Mouse (Mus musculus) neural tube, embryonic 10.5 days (tissue): ENCODE measurements at regions not wholly inside any gene's neighbourhood (a gene's known extent, or its start where the extent isn't known, plus 50 kb on each side); places are given as distances from the start of the nearest gene placed in this dataset.

ENCODE experiments used
- DNase-seq: peaks from one replicate; pipeline ENCODE4 v3.0.0-alpha.2; 2017; ENCODE audit warnings: low spot score; ENCODE audit errors: extremely low spot score

DNA sequence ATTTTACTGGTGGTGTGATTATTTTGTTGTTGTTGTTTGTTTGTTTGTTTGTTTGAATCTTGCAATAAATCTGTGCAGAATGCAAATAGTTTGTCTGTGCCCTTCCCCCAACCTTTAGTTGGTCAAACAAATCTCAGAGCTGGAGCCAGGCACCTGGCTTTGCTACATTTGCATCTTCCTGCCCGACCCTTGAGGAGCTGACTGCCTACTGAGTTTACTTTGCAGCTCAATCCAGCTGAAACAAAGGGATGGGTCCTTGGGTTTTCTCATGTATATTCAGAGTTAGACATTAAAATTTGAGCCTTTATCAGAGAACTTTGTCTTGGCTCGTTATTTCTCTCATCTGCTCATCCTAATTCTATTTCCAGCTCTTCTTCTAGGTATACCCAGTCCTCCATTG is 79.4 kb upstream of the BC030870 start:
- no peak for DNase-seq

DNA sequence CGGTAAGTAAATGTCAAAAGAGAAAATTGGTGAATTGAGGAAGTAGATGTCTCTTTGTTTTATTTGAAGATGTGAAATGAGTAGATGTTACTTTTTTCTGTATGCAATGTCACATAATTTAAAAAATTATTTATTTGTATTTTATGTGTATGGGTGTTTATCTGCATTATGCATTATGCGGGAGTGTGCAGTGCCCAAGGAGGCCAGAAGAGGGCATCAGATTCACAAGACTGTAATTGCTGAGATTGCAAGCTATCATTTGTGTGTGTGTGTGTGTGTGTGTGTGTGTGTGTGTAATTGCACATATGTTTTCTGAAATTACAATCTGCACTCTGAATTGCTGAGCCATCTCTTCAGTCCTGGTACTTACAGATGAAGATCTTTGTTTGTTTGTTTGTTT is 76.8 kb upstream of the BC030870 start:
- DNase-seq = no peak

DNA sequence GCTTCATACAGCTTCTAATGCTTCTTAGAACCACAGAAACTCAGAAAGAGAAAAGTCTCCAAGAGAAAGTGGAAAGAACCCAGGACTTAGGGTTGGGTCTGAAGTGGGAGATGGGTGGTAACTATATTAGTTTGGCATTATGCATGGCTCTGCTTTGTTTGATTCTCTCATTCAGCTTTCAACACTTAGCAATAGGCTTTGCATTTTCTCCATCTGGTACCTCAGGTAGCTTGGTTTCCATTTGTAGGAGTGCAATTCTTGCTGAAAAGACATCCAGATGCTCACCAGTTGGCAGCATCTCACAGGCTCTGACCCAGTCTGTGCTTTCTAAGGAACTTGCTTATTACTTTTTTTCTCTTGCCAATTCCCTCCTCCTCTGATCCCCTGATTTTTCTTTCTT is 65.3 kb upstream of the BC030870 start:
- DNase-seq = no peak

DNA sequence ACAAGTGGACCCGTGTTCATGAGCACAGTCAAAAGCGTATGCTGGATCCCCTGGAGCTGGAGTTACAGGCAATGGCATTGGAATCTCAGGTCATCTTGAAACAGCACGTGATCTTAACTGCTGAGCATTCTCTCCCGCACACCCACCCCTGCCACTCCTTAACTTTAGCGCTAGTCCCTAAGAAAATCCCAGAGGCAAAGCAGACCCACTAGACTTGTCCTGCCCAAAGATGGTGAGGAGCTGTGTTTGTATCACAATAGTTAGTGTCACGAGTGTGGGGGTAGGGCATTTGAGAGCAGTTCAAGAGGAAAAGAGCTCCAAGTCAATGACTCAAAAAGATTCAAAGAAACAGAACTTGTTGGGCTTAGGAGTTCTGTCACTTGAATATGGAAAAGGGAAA is 64.9 kb upstream of the BC030870 start:
- DNase-seq = no peak

DNA sequence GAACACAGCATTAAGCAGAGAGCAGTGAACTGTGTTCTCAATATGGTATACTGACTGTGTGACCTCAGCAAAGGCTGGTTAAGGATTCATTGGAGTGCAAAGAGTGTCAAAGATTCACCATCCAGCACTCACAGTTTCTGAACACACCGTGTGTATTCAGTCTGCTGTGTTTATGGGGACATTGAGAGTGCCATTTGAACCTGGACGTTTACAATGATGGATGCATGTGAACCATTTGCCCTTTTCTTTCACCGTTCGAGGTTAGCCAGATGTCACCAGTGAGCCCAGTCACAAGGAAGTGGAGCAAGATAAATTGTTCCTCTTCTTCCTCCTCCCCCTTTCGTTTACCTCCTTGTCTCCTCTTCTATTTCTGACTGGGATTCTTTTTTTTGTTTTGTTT is 53.0 kb upstream of the BC030870 start:
- no peak for DNase-seq

DNA sequence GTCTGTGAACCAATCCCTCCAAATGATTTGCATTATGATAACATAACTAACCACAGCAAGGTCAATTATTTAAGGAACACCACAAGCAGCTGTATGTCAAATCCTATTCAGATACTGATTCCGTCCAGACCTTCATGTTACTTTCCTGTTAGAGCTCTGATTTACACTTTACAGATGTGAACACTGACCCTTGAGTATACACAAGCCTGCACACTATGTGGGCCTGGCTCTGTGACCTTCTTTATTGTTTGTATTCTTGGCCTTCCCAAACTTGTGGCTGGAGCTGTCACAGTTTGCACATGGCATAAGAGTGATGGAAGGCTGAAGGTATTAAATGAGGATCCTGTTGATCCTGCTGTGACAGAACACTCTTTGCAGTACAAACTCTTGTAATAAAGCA is 51.1 kb upstream of the BC030870 start:
- DNase-seq = peak; percentile 24
